Mouse (Mus musculus): ENCODE data around the gene Snx9. TPM values are rescaled to one million over a fixed set of nuclear protein-coding genes. Genes with fewer than 3 reads are reported as not detected.

The Snx9 gene
- polyA plus RNA-seq, 1 experiment from 2014 or later, result 31.3 TPM

- WGBS, result 67% methylated on average over 10 of the region's 10 CpGs
- Histone ChIP-seq H3K27me3 (ENCODE audit: control insufficient read depth, insufficient read depth, low read length) (no peaks in the 10 kb centered on the region), H3K27ac (ENCODE audit: low read length) (peak overlapping the region; percentile 90), H3K4me1 (ENCODE audit: control insufficient read depth, insufficient read depth, low read length) (peaks cover 28% of the 10 kb centered on the region), H3K4me3 (replicated peaks; ENCODE audit: low read length) (peak overlapping the region; percentile 39), H3K4me2 (ENCODE audit: low read depth, low read length) (peak overlapping the region; percentile 68), H3K36me3 (ENCODE audit: control insufficient read depth, insufficient read depth, low read length) (no peaks in the 10 kb centered on the region), H3K9ac (ENCODE audit: low read length) (peak overlapping the region; percentile 73), H3K9me3 (replicated peaks; ENCODE audit: control insufficient read depth, low read length) (no peaks in the 10 kb centered on the region)
- ATAC-seq (ENCODE audit: insufficient read depth, low FRiP score), result no peak
Measured at GRCm38 (mm10) chr17:5848706-5849415, 7.7 kb downstream of the Snx9 start.

GRCm38 (mm10) chr17:5849421-5849910 lies 8.3 kb downstream of the Snx9 start:
- H3K36me3 ChIP-seq (ENCODE audit: control insufficient read depth, insufficient read depth, low read length), result peaks cover 4% of the 10 kb centered on the region; the same call in 1 of the 2 replicates
- ATAC-seq (ENCODE audit: insufficient read depth, low FRiP score), result peak; percentile 74
- 7% methylated on average over 18 of the region's 18 CpGs for WGBS

GRCm38 (mm10) chr17:5850031-5850430 lies 8.9 kb downstream of the Snx9 start:
- ATAC-seq (ENCODE audit: insufficient read depth, low FRiP score), result no peak
- Histone ChIP-seq H3K27me3 (ENCODE audit: control insufficient read depth, insufficient read depth, low read length) (no peaks in the 10 kb centered on the region), H3K4me1 (ENCODE audit: control insufficient read depth, insufficient read depth, low read length) (peaks cover 25% of the 10 kb centered on the region), H3K9ac (ENCODE audit: low read length) (no peak overlapping the region), H3K27ac (ENCODE audit: low read length) (peak overlapping the region; percentile 90; the same call in 1 of the 2 replicates), H3K4me2 (ENCODE audit: low read depth, low read length) (peak overlapping the region; percentile 68; the same call in 1 of the 2 replicates), H3K36me3 (ENCODE audit: control insufficient read depth, insufficient read depth, low read length) (peaks cover 9% of the 10 kb centered on the region; the same call in 1 of the 2 replicates), H3K4me3 (replicated peaks; ENCODE audit: low read length) (no peak overlapping the region), H3K9me3 (replicated peaks; ENCODE audit: control insufficient read depth, low read length) (no peaks in the 10 kb centered on the region)
- 97% methylated on average over 3 of the region's 3 CpGs for WGBS

More at GRCm38 (mm10) chr17:5849421-5849910, 8.3 kb downstream of the Snx9 start:
- Histone ChIP-seq H3K27ac (ENCODE audit: low read length) (peak overlapping the region; percentile 90), H3K9ac (ENCODE audit: low read length) (peak overlapping the region; percentile 73), H3K27me3 (ENCODE audit: control insufficient read depth, insufficient read depth, low read length) (no peaks in the 10 kb centered on the region), H3K4me2 (ENCODE audit: low read depth, low read length) (peak overlapping the region; percentile 68), H3K9me3 (replicated peaks; ENCODE audit: control insufficient read depth, low read length) (no peaks in the 10 kb centered on the region), H3K4me3 (replicated peaks; ENCODE audit: low read length) (peak overlapping the region; percentile 39), H3K4me1 (ENCODE audit: control insufficient read depth, insufficient read depth, low read length) (peaks cover 27% of the 10 kb centered on the region)

GRCm38 (mm10) chr17:5850476-5850875 lies 9.3 kb downstream of the Snx9 start:
- Histone ChIP-seq H3K4me2 (ENCODE audit: low read depth, low read length) (no peak overlapping the region), H3K4me1 (ENCODE audit: control insufficient read depth, insufficient read depth, low read length) (peaks cover 22% of the 10 kb centered on the region)
- 93% methylated on average over 3 of the region's 3 CpGs for WGBS

DNA sequence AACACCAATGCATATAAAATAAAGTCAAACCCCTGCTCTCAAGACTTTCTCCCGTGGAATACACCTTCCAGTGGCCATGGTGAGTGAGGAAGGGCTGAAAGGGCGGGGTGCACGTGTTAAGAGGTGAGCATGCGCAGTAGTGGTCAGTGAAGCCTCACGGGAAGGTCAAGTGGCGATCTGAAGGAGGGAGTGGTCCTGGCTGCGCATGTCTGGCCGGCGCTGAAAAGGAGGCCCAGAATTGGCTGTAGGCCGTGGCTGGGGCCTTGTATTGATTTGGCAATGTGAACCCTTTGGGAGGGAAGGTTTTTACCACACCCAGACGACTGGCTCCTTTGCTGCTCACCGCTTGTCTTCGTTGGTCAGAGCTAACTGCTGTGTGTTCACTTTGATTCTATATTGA lies 12.8 kb downstream of the Snx9 start:
- H3K9me3 ChIP-seq (replicated peaks; ENCODE audit: control insufficient read depth, low read length), result no peaks in the 10 kb centered on the region
- H3K4me3 ChIP-seq (replicated peaks; ENCODE audit: low read length), result no peak overlapping the region
- no peak overlapping the region for H3K4me2 ChIP-seq (ENCODE audit: low read depth, low read length)
- ATAC-seq (ENCODE audit: insufficient read depth, low FRiP score), result no peak
- H3K36me3 ChIP-seq (ENCODE audit: control insufficient read depth, insufficient read depth, low read length), result peaks cover 9% of the 10 kb centered on the region; the same call in 1 of the 2 replicates
- peaks cover 21% of the 10 kb centered on the region for H3K4me1 ChIP-seq (ENCODE audit: control insufficient read depth, insufficient read depth, low read length)
- no peak overlapping the region for H3K9ac ChIP-seq (ENCODE audit: low read length)
- H3K27ac ChIP-seq (ENCODE audit: low read length), result no peak overlapping the region
- no peaks in the 10 kb centered on the region for H3K27me3 ChIP-seq (ENCODE audit: control insufficient read depth, insufficient read depth, low read length)
- WGBS, result 90% methylated on average over 13 of the region's 13 CpGs

More at GRCm38 (mm10) chr17:5850476-5850875, 9.3 kb downstream of the Snx9 start:
- ATAC-seq (ENCODE audit: insufficient read depth, low FRiP score), result no peak
- Histone ChIP-seq H3K27me3 (ENCODE audit: control insufficient read depth, insufficient read depth, low read length) (no peaks in the 10 kb centered on the region), H3K9ac (ENCODE audit: low read length) (no peak overlapping the region), H3K27ac (ENCODE audit: low read length) (no peak overlapping the region), H3K9me3 (replicated peaks; ENCODE audit: control insufficient read depth, low read length) (no peaks in the 10 kb centered on the region), H3K4me3 (replicated peaks; ENCODE audit: low read length) (no peak overlapping the region), H3K36me3 (ENCODE audit: control insufficient read depth, insufficient read depth, low read length) (peaks cover 9% of the 10 kb centered on the region; the same call in 1 of the 2 replicates)

DNA sequence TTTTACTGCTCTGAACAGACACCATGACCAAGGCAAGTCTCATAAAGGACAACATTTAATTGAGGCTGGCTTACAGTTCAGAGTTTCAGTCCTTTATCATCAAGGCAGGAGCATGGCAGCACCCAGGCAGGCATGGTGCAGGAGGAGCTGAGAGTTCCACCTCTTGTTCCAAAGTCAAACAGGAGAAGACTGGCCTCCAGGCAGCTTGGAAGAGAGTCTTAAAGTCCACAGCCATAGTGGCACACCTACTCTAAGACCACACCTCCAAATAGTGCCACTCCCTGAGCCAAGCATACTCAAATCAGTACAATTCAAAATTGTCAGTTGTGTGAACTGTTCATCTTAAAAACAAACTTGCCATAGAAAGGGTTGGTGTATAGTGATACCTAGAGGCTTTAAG lies 14.4 kb downstream of the Snx9 start:
- Histone ChIP-seq H3K36me3 (ENCODE audit: control insufficient read depth, insufficient read depth, low read length) (peaks cover 9% of the 10 kb centered on the region; the same call in 1 of the 2 replicates), H3K9ac (ENCODE audit: low read length) (no peak overlapping the region), H3K4me1 (ENCODE audit: control insufficient read depth, insufficient read depth, low read length) (peaks cover 13% of the 10 kb centered on the region; the same call in 1 of the 2 replicates), H3K9me3 (replicated peaks; ENCODE audit: control insufficient read depth, low read length) (no peaks in the 10 kb centered on the region), H3K4me3 (replicated peaks; ENCODE audit: low read length) (no peak overlapping the region), H3K4me2 (ENCODE audit: low read depth, low read length) (no peak overlapping the region), H3K27ac (ENCODE audit: low read length) (no peak overlapping the region), H3K27me3 (ENCODE audit: control insufficient read depth, insufficient read depth, low read length) (no peaks in the 10 kb centered on the region)
- ATAC-seq (ENCODE audit: insufficient read depth, low FRiP score), result no peak

- Histone ChIP-seq H3K4me3 (replicated peaks; ENCODE audit: low read length) (no peak overlapping the region), H3K9ac (ENCODE audit: low read length) (no peak overlapping the region), H3K27me3 (ENCODE audit: control insufficient read depth, insufficient read depth, low read length) (no peaks in the 10 kb centered on the region), H3K4me1 (ENCODE audit: control insufficient read depth, insufficient read depth, low read length) (peaks cover 13% of the 10 kb centered on the region; the same call in 1 of the 2 replicates), H3K9me3 (replicated peaks; ENCODE audit: control insufficient read depth, low read length) (no peaks in the 10 kb centered on the region), H3K27ac (ENCODE audit: low read length) (no peak overlapping the region), H3K4me2 (ENCODE audit: low read depth, low read length) (no peak overlapping the region), H3K36me3 (ENCODE audit: control insufficient read depth, insufficient read depth, low read length) (peaks cover 9% of the 10 kb centered on the region; the same call in 1 of the 2 replicates)
- WGBS, result 86% methylated on average over 7 of the region's 7 CpGs
- ATAC-seq (ENCODE audit: insufficient read depth, low FRiP score), result no peak
Measured at GRCm38 (mm10) chr17:5856426-5856825, 15.3 kb downstream of the Snx9 start.

GRCm38 (mm10) chr17:5857206-5857605 lies 16.1 kb downstream of the Snx9 start:
- 93% methylated on average over 11 of the region's 11 CpGs for WGBS
- ATAC-seq (ENCODE audit: insufficient read depth, low FRiP score), result no peak
- H3K9me3 ChIP-seq (replicated peaks; ENCODE audit: control insufficient read depth, low read length), result no peaks in the 10 kb centered on the region
- peaks cover 9% of the 10 kb centered on the region; the same call in 1 of the 2 replicates for H3K36me3 ChIP-seq (ENCODE audit: control insufficient read depth, insufficient read depth, low read length)
- H3K27ac ChIP-seq (ENCODE audit: low read length), result no peak overlapping the region
- H3K27me3 ChIP-seq (ENCODE audit: control insufficient read depth, insufficient read depth, low read length), result no peaks in the 10 kb centered on the region
- H3K4me3 ChIP-seq (replicated peaks; ENCODE audit: low read length), result no peak overlapping the region
- H3K9ac ChIP-seq (ENCODE audit: low read length), result no peak overlapping the region
- H3K4me1 ChIP-seq (ENCODE audit: control insufficient read depth, insufficient read depth, low read length), result peaks cover 13% of the 10 kb centered on the region; the same call in 1 of the 2 replicates
- no peak overlapping the region for H3K4me2 ChIP-seq (ENCODE audit: low read depth, low read length)

- H3K27ac ChIP-seq (ENCODE audit: low read length), result peak overlapping the region; percentile 23; the same call in 1 of the 2 replicates
- peaks cover 9% of the 10 kb centered on the region; the same call in 1 of the 2 replicates for H3K36me3 ChIP-seq (ENCODE audit: control insufficient read depth, insufficient read depth, low read length)
- no peaks in the 10 kb centered on the region for H3K9me3 ChIP-seq (replicated peaks; ENCODE audit: control insufficient read depth, low read length)
- no peak overlapping the region for H3K4me2 ChIP-seq (ENCODE audit: low read depth, low read length)
- 0 out of 2 replicates have a peak overlapping the region, but pooled peaks have one; percentile 0 for H3K9ac ChIP-seq (ENCODE audit: low read length)
- H3K4me1 ChIP-seq (ENCODE audit: control insufficient read depth, insufficient read depth, low read length), result peaks cover 13% of the 10 kb centered on the region; the same call in 1 of the 2 replicates
- 42% methylated on average over 8 of the region's 8 CpGs for WGBS
- no peak for ATAC-seq (ENCODE audit: insufficient read depth, low FRiP score)
- H3K4me3 ChIP-seq (replicated peaks; ENCODE audit: low read length), result no peak overlapping the region
- no peaks in the 10 kb centered on the region for H3K27me3 ChIP-seq (ENCODE audit: control insufficient read depth, insufficient read depth, low read length)
Measured at GRCm38 (mm10) chr17:5858209-5858608, 17.1 kb downstream of the Snx9 start.

Data from stomach, embryonic 16.5 days (tissue).